Mouse (Mus musculus) adipose tissue, adult 10 weeks (tissue): ENCODE results near the gene Timp1. TPM values are rescaled to one million over a fixed set of nuclear protein-coding genes. Genes with fewer than 3 reads are reported as not detected.

Source experiments
- polyA plus RNA-seq: library from polyadenylated mRNA; stranded (reverse); fragments of 350-450 nt; fragmentation: Illumina TruSeq; extraction: RNeasy Lipid Tissue Mini Kit (QIAGEN cat#74804); gene quantifications from one replicate; pipeline ENCODE4 v1.2.3, GENCODE M21; 2014; ENCODE audit warnings: low read depth, low replicate concordance

Gene Timp1
- 12.7 TPM for polyA plus RNA-seq

GRCm38 (mm10) chrX:20869962-20870513 lies at the start of gene Timp1:
Gene Timp1 (plus strand): TSS chrX:20870166.

DNA sequence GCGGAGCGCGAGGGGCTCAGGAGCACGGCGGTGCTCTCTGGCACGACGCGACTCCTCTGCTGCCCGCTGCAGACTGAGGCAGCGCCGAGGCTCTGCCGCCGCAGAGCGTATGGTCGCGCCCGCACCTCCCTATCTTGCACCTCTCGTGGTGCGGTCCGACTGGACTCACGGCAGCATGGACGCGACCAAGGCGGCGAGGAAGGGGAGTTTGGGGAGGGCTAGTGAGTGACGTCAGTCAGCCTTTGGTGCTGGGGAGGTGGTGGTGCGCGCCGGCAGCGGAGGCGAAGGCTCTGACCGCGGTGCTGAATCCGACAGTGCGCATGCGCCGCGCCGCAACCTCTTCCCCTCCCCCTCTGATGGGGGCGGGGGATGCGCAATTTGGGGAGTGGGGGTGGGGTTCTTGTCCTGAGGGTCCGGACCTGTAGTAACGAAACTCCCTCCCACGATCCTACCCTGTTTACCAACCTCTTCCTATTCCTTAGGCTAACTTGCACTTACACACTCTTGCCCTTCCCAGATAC lies 50.9 kb downstream of the Timp1 start, which contains the start of gene Syn1:
Syn1 (minus strand) TSS at position 161 of the 521 bp plus-strand sequence.

Other genes with a start within 250 kb of the Timp1 start
- 164 TPM for gene Uba1, start 211.8 kb upstream of the Timp1 start, polyA plus RNA-seq
- 119 TPM for gene Cdk16, start 182.2 kb upstream of the Timp1 start, polyA plus RNA-seq
- 19.6 TPM for gene Usp11, start 166.3 kb upstream of the Timp1 start, polyA plus RNA-seq
- gene Araf, start 72.4 kb upstream of the Timp1 start, polyA plus RNA-seq: 192 TPM
- 0.29 TPM for gene Syn1, start 50.8 kb downstream of the Timp1 start, polyA plus RNA-seq
- gene Cfp, start 61.4 kb downstream of the Timp1 start, polyA plus RNA-seq: 36.4 TPM
- 11.7 TPM for gene Elk1, start 80.4 kb downstream of the Timp1 start, polyA plus RNA-seq
- 45.8 TPM for gene Uxt, start 91.9 kb downstream of the Timp1 start, polyA plus RNA-seq
- gene Zfp182, start 192.2 kb downstream of the Timp1 start, polyA plus RNA-seq: 9.3 TPM
- gene Spaca5, start 198.2 kb downstream of the Timp1 start, polyA plus RNA-seq: 0.98 TPM
- gene Zfp300, start 219.4 kb downstream of the Timp1 start, polyA plus RNA-seq: 1.0 TPM
- not detected for gene Ssxa1, start 245.7 kb downstream of the Timp1 start, polyA plus RNA-seq